Mouse (Mus musculus): ENCODE measurements around the gene Lce1b.
"Not testable (repeated sequence)": the region's sequence is repeated elsewhere in the genome, so short reads cannot be mapped to it uniquely, and the experiment has no call there.

Lce1b gene

GRCm38 (mm10) chr3:92656826-92657225 lies at the start of gene Lce1b:
Gene Lce1b (minus strand): TSS chr3:92656926.
- no peak for DNase-seq (ENCODE audit: low read depth, low spot score)

GRCm38 (mm10) chr3:92694613-92695012 lies 37.9 kb upstream of the Lce1b start:
- DNase-seq (ENCODE audit: low read depth, low spot score): no peak

GRCm38 (mm10) chr3:92691688-92692087 lies 35.0 kb upstream of the Lce1b start:
- DNase-seq (ENCODE audit: low read depth, low spot score): no peak

- DNase-seq (ENCODE audit: low read depth, low spot score): not testable (repeated sequence)
Measured at GRCm38 (mm10) chr3:92689154-92689553, 32.4 kb upstream of the Lce1b start.

- no peak for DNase-seq (ENCODE audit: low read depth, low spot score)
Measured at GRCm38 (mm10) chr3:92687110-92687509, 30.4 kb upstream of the Lce1b start, which contains the start of gene Lce1d. Gene Lce1d (minus strand): TSS chr3:92687210.

- no peak for DNase-seq (ENCODE audit: low read depth, low spot score)
Measured at GRCm38 (mm10) chr3:92678947-92679346, 22.2 kb upstream of the Lce1b start, which contains the start of gene Lce1c. Gene Lce1c (plus strand): TSS chr3:92679247.

- DNase-seq (ENCODE audit: low read depth, low spot score): no peak
Measured at GRCm38 (mm10) chr3:92670215-92670614, 13.5 kb upstream of the Lce1b start, which contains the start of gene Lce1a2. Gene Lce1a2 (minus strand): TSS chr3:92670315.

GRCm38 (mm10) chr3:92648207-92648606 lies 8.5 kb downstream of the Lce1b start, which contains the start of gene Lce1a1:
Gene Lce1a1 (minus strand): TSS chr3:92648307.
- DNase-seq (ENCODE audit: low read depth, low spot score): no peak

GRCm38 (mm10) chr3:92639854-92640253 lies 16.9 kb downstream of the Lce1b start:
- no peak for DNase-seq (ENCODE audit: low read depth, low spot score)

- no peak for DNase-seq (ENCODE audit: low read depth, low spot score)
Measured at GRCm38 (mm10) chr3:92638653-92638991, 18.1 kb downstream of the Lce1b start.

GRCm38 (mm10) chr3:92637745-92638652 lies 18.7 kb downstream of the Lce1b start:
- DNase-seq (ENCODE audit: low read depth, low spot score): no peak

- DNase-seq (ENCODE audit: low read depth, low spot score): no peak
Measured at GRCm38 (mm10) chr3:92621560-92621959, 35.2 kb downstream of the Lce1b start, which contains the start of gene Lce6a. Gene Lce6a (minus strand): TSS chr3:92621660.

- no peak for DNase-seq (ENCODE audit: low read depth, low spot score)
Measured at GRCm38 (mm10) chr3:92609804-92610203, 46.9 kb downstream of the Lce1b start.

GRCm38 (mm10) chr3:92607392-92607791 lies 49.3 kb downstream of the Lce1b start, which contains the start of gene 2210017I01Rik:
Gene 2210017I01Rik (minus strand): TSS chr3:92607492.
- DNase-seq (ENCODE audit: low read depth, low spot score): no peak
